Mouse (Mus musculus): ENCODE results near the gene Nip7. TPM values are rescaled to one million over a fixed set of nuclear protein-coding genes. Genes with fewer than 3 reads are reported as not detected.
A peak's percentile ranks its signal among the peaks of the same experiment; 100 is the strongest.

Nip7 gene
- polyA plus RNA-seq, 1 experiment from 2014 or later = 80.7 TPM

GRCm38 (mm10) chr8:107085358-107085757 is 28.7 kb downstream of the Nip7 start:
- no peak for ATAC-seq (replicated peaks; ENCODE audit: low FRiP score, low read depth)
- Histone ChIP-seq H3K4me1 (replicated peaks; ENCODE audit: insufficient read depth, low read length) (no peaks in the 10 kb centered on the region), H3K27me3 (ENCODE audit: insufficient read depth, low read length) (no peaks in the 10 kb centered on the region), H3K9me3 (replicated peaks; ENCODE audit: low read length) (no peaks in the 10 kb centered on the region), H3K4me3 (replicated peaks; ENCODE audit: low read depth, low read length) (no peak overlapping the region), H3K9ac (ENCODE audit: low read depth, low read length) (no peak overlapping the region), H3K4me2 (ENCODE audit: low read length) (no peak overlapping the region), H3K36me3 (ENCODE audit: insufficient read depth, low read length) (peaks cover 23% of the 10 kb centered on the region), H3K27ac (no peak overlapping the region)
- no peak for DNase-seq (ENCODE audit: low spot score)
- TF ChIP-seq CTCF (IDR thresholded peaks at IDR 0.05; ENCODE audit: low read depth) = peak; percentile 44
- 97% methylated on average over 17 of the region's 17 CpGs for whole genome bisulfite sequencing

GRCm38 (mm10) chr8:107086018-107086417 is 29.3 kb downstream of the Nip7 start:
- no peak overlapping the region for H3K4me2 ChIP-seq (ENCODE audit: low read length)
- DNase-seq (ENCODE audit: low spot score) = no peak

DNA sequence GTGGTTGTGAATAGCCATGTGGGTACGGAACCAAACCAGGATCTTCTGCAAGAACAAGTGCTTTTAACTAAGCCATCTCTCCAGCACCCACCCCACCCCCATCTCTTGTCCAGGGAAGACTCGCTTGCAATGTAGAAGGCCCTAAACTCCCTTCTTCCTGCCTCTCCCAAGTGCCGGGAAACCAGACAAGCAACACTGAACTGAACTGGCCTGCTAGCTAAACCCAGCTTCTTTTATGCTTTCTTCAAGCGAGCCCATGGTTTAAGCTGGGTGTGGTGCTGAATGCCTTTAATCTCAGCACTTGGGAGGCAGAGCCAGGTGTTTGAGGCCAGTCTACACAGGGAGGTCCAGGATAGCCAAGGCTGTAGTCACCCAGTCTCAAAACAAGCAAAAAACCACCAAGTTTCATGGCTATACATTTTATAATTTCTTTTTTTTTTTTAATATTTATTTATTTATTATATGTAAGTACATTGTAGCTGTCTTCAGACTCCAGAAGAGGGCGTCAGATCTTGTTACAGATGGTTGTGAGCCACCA is 31.9 kb downstream of the Nip7 start:
- no peak for ATAC-seq (replicated peaks; ENCODE audit: low FRiP score, low read depth)
- no peak overlapping the region for H3K4me3 ChIP-seq (replicated peaks; ENCODE audit: low read depth, low read length)
- no peaks in the 10 kb centered on the region for H3K27me3 ChIP-seq (ENCODE audit: insufficient read depth, low read length)
- 94% methylated on average over 5 of the region's 5 CpGs for WGBS
- no peak for DNase-seq (ENCODE audit: low spot score)
- no peak for TF ChIP-seq CTCF (IDR thresholded peaks at IDR 0.05; ENCODE audit: low read depth)
- H3K27ac ChIP-seq = no peak overlapping the region
- H3K36me3 ChIP-seq (ENCODE audit: insufficient read depth, low read length) = peaks cover 9% of the 10 kb centered on the region; the same call in 1 of the 2 replicates
- no peak overlapping the region for H3K4me2 ChIP-seq (ENCODE audit: low read length)
- no peaks in the 10 kb centered on the region for H3K9me3 ChIP-seq (replicated peaks; ENCODE audit: low read length)
- H3K4me1 ChIP-seq (replicated peaks; ENCODE audit: insufficient read depth, low read length) = no peaks in the 10 kb centered on the region
- H3K9ac ChIP-seq (ENCODE audit: low read depth, low read length) = no peak overlapping the region

More at GRCm38 (mm10) chr8:107086018-107086417, 29.3 kb downstream of the Nip7 start:
- Histone ChIP-seq H3K9ac (ENCODE audit: low read depth, low read length) (no peak overlapping the region), H3K36me3 (ENCODE audit: insufficient read depth, low read length) (peaks cover 20% of the 10 kb centered on the region), H3K9me3 (replicated peaks; ENCODE audit: low read length) (no peaks in the 10 kb centered on the region), H3K4me1 (replicated peaks; ENCODE audit: insufficient read depth, low read length) (no peaks in the 10 kb centered on the region), H3K4me3 (replicated peaks; ENCODE audit: low read depth, low read length) (no peak overlapping the region), H3K27ac (no peak overlapping the region), H3K27me3 (ENCODE audit: insufficient read depth, low read length) (no peaks in the 10 kb centered on the region)
- 98% methylated on average over 5 of the region's 5 CpGs for WGBS
- TF ChIP-seq CTCF (IDR thresholded peaks at IDR 0.05; ENCODE audit: low read depth) = no peak
- ATAC-seq (replicated peaks; ENCODE audit: low FRiP score, low read depth) = no peak

- TF ChIP-seq CTCF (IDR thresholded peaks at IDR 0.05; ENCODE audit: low read depth) = no peak
- no peak overlapping the region for H3K27ac ChIP-seq
- no peaks in the 10 kb centered on the region for H3K9me3 ChIP-seq (replicated peaks; ENCODE audit: low read length)
- H3K4me1 ChIP-seq (replicated peaks; ENCODE audit: insufficient read depth, low read length) = no peaks in the 10 kb centered on the region; the same call in 1 of the 2 replicates
- no peak overlapping the region for H3K4me2 ChIP-seq (ENCODE audit: low read length)
- no peak overlapping the region for H3K9ac ChIP-seq (ENCODE audit: low read depth, low read length)
- DNase-seq (ENCODE audit: low spot score) = no peak
- ATAC-seq (replicated peaks; ENCODE audit: low FRiP score, low read depth) = no peak
- 95% methylated on average over 7 of the region's 7 CpGs for WGBS
- no peak overlapping the region for H3K4me3 ChIP-seq (replicated peaks; ENCODE audit: low read depth, low read length)
- peaks cover 13% of the 10 kb centered on the region; the same call in 1 of the 2 replicates for H3K36me3 ChIP-seq (ENCODE audit: insufficient read depth, low read length)
- no peaks in the 10 kb centered on the region for H3K27me3 ChIP-seq (ENCODE audit: insufficient read depth, low read length)
These were observed 33.9 kb downstream of the Nip7 start for GRCm38 (mm10) chr8:107090531-107090930.

DNA sequence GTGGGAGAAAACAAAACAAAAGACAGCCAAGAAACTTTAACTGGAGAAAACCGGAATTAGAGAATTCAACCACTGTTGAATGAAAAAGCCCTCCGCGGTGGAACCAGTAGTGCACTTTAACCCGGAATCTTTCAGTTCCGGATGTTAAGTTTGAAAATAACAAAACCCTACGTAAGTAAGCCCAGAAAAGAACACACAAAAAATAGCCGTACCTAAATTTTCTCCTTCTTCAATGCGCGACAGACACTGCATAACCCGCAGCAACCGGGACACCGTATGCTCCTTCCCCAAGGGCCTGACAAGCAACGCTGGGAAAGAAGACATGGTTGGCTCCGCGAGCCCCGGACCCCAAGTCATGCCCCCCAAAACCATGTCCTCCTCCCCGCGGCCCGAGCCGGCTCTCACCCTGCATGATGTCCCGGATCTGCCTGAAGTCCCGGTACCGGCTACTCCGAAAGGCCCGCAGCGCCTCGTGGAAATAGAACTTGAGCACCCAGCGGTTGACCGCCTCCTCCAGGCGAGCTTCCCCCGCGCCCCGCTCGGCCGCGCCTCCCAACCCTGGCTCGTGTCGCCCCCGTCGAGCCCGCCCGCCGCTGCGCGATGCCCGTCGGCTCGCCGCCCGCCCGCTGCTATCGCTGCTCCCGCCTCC is 39.2 kb downstream of the Nip7 start:
- DNase-seq (ENCODE audit: low spot score) = peak; percentile 54
- Histone ChIP-seq H3K4me3 (replicated peaks; ENCODE audit: low read depth, low read length) (peak overlapping the region; percentile 70), H3K4me1 (replicated peaks; ENCODE audit: insufficient read depth, low read length) (no peaks in the 10 kb centered on the region; the same call in 1 of the 2 replicates)

DNA sequence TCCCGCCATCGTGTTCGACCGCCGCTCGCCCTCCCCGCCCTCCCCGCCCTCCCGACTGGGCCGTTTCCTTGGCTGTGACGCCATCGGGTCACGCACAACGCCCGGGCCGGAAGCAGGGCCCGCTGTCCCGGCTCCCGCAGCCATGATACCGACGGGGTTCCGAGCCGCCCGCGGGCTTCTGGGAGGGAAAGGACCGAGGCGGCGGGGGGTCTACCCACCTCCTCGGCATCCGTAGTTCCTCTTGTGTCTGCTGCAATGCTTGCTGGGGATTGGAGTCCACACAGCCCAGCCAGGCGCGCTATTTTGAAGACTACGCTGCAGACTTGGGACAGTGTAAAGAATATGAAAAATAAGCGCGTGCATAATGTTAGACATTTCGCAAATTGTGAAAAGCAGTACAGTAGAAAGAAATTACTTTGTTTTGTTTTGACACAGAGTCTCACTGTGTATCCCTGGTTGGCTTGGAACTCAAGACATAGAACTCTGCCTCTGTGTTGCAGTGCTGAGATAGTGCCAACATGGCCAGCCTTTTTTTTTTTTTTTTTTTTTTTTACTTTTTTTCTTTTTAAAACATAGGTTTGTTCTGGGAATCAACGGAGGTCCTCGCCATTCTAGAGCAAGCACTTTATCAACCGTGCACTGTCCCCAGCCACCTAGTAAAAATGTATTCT is 39.8 kb downstream of the Nip7 start, which contains the start of gene Terf2:
Gene Terf2, minus strand, starts transcription at position 182 of the 671 bp plus-strand sequence.
- Histone ChIP-seq H3K4me2 (ENCODE audit: low read length) (peak within 1 kb of the TSS; percentile 56), H3K27me3 (ENCODE audit: insufficient read depth, low read length) (no peaks in the 10 kb centered on the region), H3K4me1 (replicated peaks; ENCODE audit: insufficient read depth, low read length) (no peaks in the 10 kb centered on the region; the same call in 1 of the 2 replicates), H3K9me3 (replicated peaks; ENCODE audit: low read length) (no peaks in the 10 kb centered on the region), H3K4me3 (replicated peaks; ENCODE audit: low read depth, low read length) (peak within 1 kb of the TSS; percentile 70), H3K36me3 (ENCODE audit: insufficient read depth, low read length) (0 out of 2 replicates have a peak, but pooled peaks cover 9% of the 10 kb centered on the region), H3K9ac (ENCODE audit: low read depth, low read length) (peak within 1 kb of the TSS; percentile 89), H3K27ac (peak within 1 kb of the TSS; percentile 96)
- ATAC-seq (replicated peaks; ENCODE audit: low FRiP score, low read depth) (peak; percentile 95), DNase-seq (ENCODE audit: low spot score) (peak; percentile 98)
- TF ChIP-seq CTCF (IDR thresholded peaks at IDR 0.05; ENCODE audit: low read depth) = no peak
- WGBS = 4% methylated on average over 38 of the region's 39 CpGs

More for the DNA sequence above, 39.2 kb downstream of the Nip7 start:
- peak overlapping the region; percentile 56 for H3K4me2 ChIP-seq (ENCODE audit: low read length)
- no peaks in the 10 kb centered on the region for H3K9me3 ChIP-seq (replicated peaks; ENCODE audit: low read length)
- peak overlapping the region; percentile 89 for H3K9ac ChIP-seq (ENCODE audit: low read depth, low read length)
- WGBS = under 1% methylated on average over 48 of the region's 53 CpGs
- ATAC-seq (replicated peaks; ENCODE audit: low FRiP score, low read depth) = peak; percentile 29; the same call in 1 of the 2 replicates
- H3K36me3 ChIP-seq (ENCODE audit: insufficient read depth, low read length) = peaks cover 13% of the 10 kb centered on the region; the same call in 1 of the 2 replicates
- TF ChIP-seq CTCF (IDR thresholded peaks at IDR 0.05; ENCODE audit: low read depth) = no peak
- no peaks in the 10 kb centered on the region for H3K27me3 ChIP-seq (ENCODE audit: insufficient read depth, low read length)
- peak overlapping the region; percentile 96 for H3K27ac ChIP-seq
